Mouse (Mus musculus) lung, postnatal 0 days (tissue): ENCODE measurements around the gene Yipf3. TPM values are rescaled to one million over a fixed set of nuclear protein-coding genes. Genes with fewer than 3 reads are reported as not detected.

Source experiments
- ATAC-seq: fragments of 200-750 bp; cut with Nextera tagmentation; 2 replicates; pipeline ENCODE4 v1.8.0; 2017; ENCODE audit warnings: moderate library complexity
- DNase-seq: peaks from one replicate; pipeline ENCODE4 v3.0.0-alpha.2; 2016; ENCODE audit warnings: low spot score
- H3K27ac ChIP-seq: fragments of 300-500 bp; sonication (generic); 2 replicates; pipeline ENCODE4 v1.5.1; 2014; ENCODE audit warnings: antibody characterized with exemption, mild to moderate bottlenecking, low read length, mixed read lengths
- H3K27me3 ChIP-seq: fragments of 300-500 bp; sonication (generic); replicated peaks from 2 replicates; pipeline ENCODE4 v1.6.1; 2014; ENCODE audit warnings: low read length, mixed read lengths; ENCODE audit not compliant: insufficient read depth
- H3K36me3 ChIP-seq: fragments of 300-500 bp; sonication (generic); 2 replicates; pipeline ENCODE4 v1.6.1; 2014; ENCODE audit warnings: low read length, mixed read lengths; ENCODE audit not compliant: insufficient read depth
- H3K4me1 ChIP-seq: fragments of 300-500 bp; sonication (generic); 2 replicates; pipeline ENCODE4 v1.6.1; 2014; ENCODE audit warnings: antibody characterized with exemption, low read depth, low read length, mixed read lengths; ENCODE audit not compliant: insufficient read depth
- H3K4me2 ChIP-seq: fragments of 300-500 bp; sonication (generic); replicated peaks from 2 replicates; pipeline ENCODE4 v1.6.1; 2014; ENCODE audit warnings: low read depth, mild to moderate bottlenecking, low read length, moderate library complexity, mixed read lengths
- H3K4me3 ChIP-seq: fragments of 300-500 bp; sonication (generic); 2 replicates; pipeline ENCODE4 v1.5.1; 2014; ENCODE audit warnings: low read depth, low read length
- H3K9ac ChIP-seq: fragments of 300-500 bp; sonication (generic); replicated peaks from 2 replicates; pipeline ENCODE4 v1.6.1; 2014; ENCODE audit warnings: low read depth, mild to moderate bottlenecking
- H3K9me3 ChIP-seq: fragments of 300-500 bp; sonication (generic); 2 replicates; pipeline ENCODE4 v1.6.1; 2016; ENCODE audit warnings: low read length, mixed read lengths
- CTCF ChIP-seq: IDR thresholded peaks from 2 replicates; pipeline ENCODE4 v1.5.1; 2016; ENCODE audit warnings: antibody characterized with exemption, mild to moderate bottlenecking
- EP300 ChIP-seq: IDR thresholded peaks from 2 replicates; pipeline ENCODE4 v1.6.1; 2016; ENCODE audit warnings: antibody characterized with exemption, mild to moderate bottlenecking, control low read depth
- WGBS: fragments of 180-500 bp; shearing (Covaris S2); extraction: QIAGEN DNeasy Blood & Tissue Kit; methylation state at CpG from one replicate; pipeline ENCODE4 v1.1.7; 2014; 5-methylcytosine and 5-hydroxymethylcytosine counted together
- polyA plus RNA-seq: library from polyadenylated mRNA; unstranded; fragments of >200 nt; fragmentation: Nextera tagmentation; extraction: Ambion mirVana; gene quantifications from 2 replicates; pipeline ENCODE4 v1.2.1, GENCODE M21; 2015

The Yipf3 gene
- polyA plus RNA-seq, 1 experiment from 2014 or later = 199 TPM

GRCm38 (mm10) chr17:46252571-46253451 is 4.9 kb downstream of the Yipf3 start:
- Histone ChIP-seq H3K36me3 (peaks cover 21% of the 10 kb centered on the region; the same call in 1 of the 2 replicates), H3K27me3 (peaks cover 9% of the 10 kb centered on the region; the same call in 1 of the 2 replicates), H3K4me3 (no peak overlapping the region), H3K9ac (no peak overlapping the region), H3K9me3 (no peaks in the 10 kb centered on the region), H3K4me2 (peak overlapping the region; percentile 97), H3K27ac (no peak overlapping the region), H3K4me1 (peaks cover 11% of the 10 kb centered on the region)
- TF ChIP-seq EP300 (peak; percentile 34), CTCF (peak; percentile 68)
- WGBS = 49% methylated on average over 14 of the region's 14 CpGs
- DNase-seq (peak; percentile 68), ATAC-seq (no peak)

GRCm38 (mm10) chr17:46253452-46254084 is 5.7 kb downstream of the Yipf3 start, which contains the start of gene Lrrc73:
TSS of gene Lrrc73 (plus strand) at chr17:46253531.
- DNase-seq = peak; percentile 89
- WGBS = 2% methylated on average over 46 of the region's 48 CpGs
- Histone ChIP-seq H3K36me3 (peaks cover 25% of the 10 kb centered on the region; the same call in 1 of the 2 replicates), H3K4me1 (peaks cover 10% of the 10 kb centered on the region), H3K4me3 (peak within 1 kb of the TSS; percentile 57), H3K27ac (no peak within 1 kb of the TSS), H3K9me3 (no peaks in the 10 kb centered on the region), H3K9ac (0 out of 2 replicates have a peak within 1 kb of the TSS, but pooled peaks have one; percentile 19), H3K27me3 (peaks cover 9% of the 10 kb centered on the region; the same call in 1 of the 2 replicates), H3K4me2 (peak within 1 kb of the TSS; percentile 97)
- TF ChIP-seq CTCF (no peak), EP300 (no peak)
- ATAC-seq = peak; percentile 88

- H3K9me3 ChIP-seq = no peaks in the 10 kb centered on the region
- H3K4me1 ChIP-seq = peaks cover 4% of the 10 kb centered on the region
- peak overlapping the region; percentile 57 for H3K4me3 ChIP-seq
- no peak overlapping the region for H3K27ac ChIP-seq
- H3K36me3 ChIP-seq = peaks cover 30% of the 10 kb centered on the region; the same call in 1 of the 2 replicates
- TF ChIP-seq CTCF (no peak), EP300 (no peak)
- ATAC-seq (peak; percentile 21), DNase-seq (no peak)
- H3K9ac ChIP-seq = 0 out of 2 replicates have a peak overlapping the region, but pooled peaks have one; percentile 19
- peak overlapping the region; percentile 97 for H3K4me2 ChIP-seq
- H3K27me3 ChIP-seq = peaks cover 9% of the 10 kb centered on the region; the same call in 1 of the 2 replicates
- WGBS = under 1% methylated on average over 29 of the region's 54 CpGs
These were observed 6.2 kb downstream of the Yipf3 start for GRCm38 (mm10) chr17:46254106-46254505.

GRCm38 (mm10) chr17:46255147-46255546 is 7.3 kb downstream of the Yipf3 start:
- no peak overlapping the region for H3K4me2 ChIP-seq
- DNase-seq = no peak
- peaks cover 9% of the 10 kb centered on the region; the same call in 1 of the 2 replicates for H3K27me3 ChIP-seq
- H3K4me1 ChIP-seq = peaks cover 3% of the 10 kb centered on the region; the same call in 1 of the 2 replicates
- ATAC-seq = no peak
- no peak overlapping the region for H3K9ac ChIP-seq
- H3K36me3 ChIP-seq = peaks cover 34% of the 10 kb centered on the region
- H3K4me3 ChIP-seq = no peak overlapping the region
- TF ChIP-seq CTCF (no peak), EP300 (no peak)
- WGBS = 26% methylated on average over 6 of the region's 6 CpGs
- H3K27ac ChIP-seq = no peak overlapping the region
- H3K9me3 ChIP-seq = no peaks in the 10 kb centered on the region

DNA sequence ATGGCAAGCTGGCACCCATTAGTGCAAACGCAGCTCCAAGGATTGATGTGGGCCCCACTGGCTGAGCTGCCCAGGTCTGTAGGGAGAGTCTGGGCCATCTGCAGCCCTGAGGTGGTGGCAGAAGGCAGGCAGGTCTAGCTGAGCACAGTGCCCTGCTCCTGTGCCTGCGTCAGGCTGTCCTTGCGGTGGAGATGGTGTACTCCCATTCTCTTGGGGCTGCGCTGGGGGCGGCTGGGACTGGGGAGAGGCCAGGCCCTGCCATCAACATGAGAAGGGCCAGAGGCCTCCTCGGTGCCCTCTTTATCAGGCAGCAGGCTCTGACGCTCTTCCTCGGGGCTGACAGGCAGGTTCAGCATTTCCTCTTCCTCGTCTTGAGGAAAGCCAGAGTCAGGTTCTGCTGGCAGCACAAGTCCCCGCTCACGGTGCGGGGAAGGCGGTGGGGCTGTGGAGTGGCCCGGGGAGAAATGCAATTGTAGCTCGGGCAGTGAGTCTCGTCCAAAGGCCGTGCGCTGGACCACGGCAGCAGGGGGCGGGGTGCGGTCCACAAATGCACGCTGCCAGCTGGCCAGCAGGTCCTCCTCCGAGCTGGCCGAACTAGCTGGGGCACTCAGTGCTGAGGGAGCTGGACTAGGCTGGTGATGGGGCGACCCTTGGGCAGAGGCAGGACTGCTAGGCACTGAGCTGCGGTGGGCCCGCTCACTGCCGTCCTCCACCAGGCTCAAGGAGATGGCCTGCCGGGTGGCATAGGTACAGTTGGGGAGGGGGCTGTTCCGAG is 10.6 kb downstream of the Yipf3 start:
- TF ChIP-seq EP300 (no peak), CTCF (no peak)
- DNase-seq = no peak
- H3K27me3 ChIP-seq = peaks cover 9% of the 10 kb centered on the region; the same call in 1 of the 2 replicates
- no peak overlapping the region for H3K4me3 ChIP-seq
- H3K27ac ChIP-seq = 0 out of 2 replicates have a peak overlapping the region, but pooled peaks have one; percentile 9
- no peak overlapping the region for H3K4me2 ChIP-seq
- WGBS = 83% methylated on average over 29 of the region's 30 CpGs
- no peak overlapping the region for H3K9ac ChIP-seq
- H3K4me1 ChIP-seq = peaks cover under 1% of the 10 kb centered on the region; the same call in 1 of the 2 replicates
- H3K36me3 ChIP-seq = peaks cover 38% of the 10 kb centered on the region
- no peak for ATAC-seq
- H3K9me3 ChIP-seq = no peaks in the 10 kb centered on the region
